Mouse (Mus musculus) liver, postnatal 0 days (tissue): ENCODE results near the gene Cdh12.

Experiments
- CTCF ChIP-seq: sonication (generic); IDR thresholded peaks from 2 replicates; pipeline ENCODE4 v1.5.1; 2016; ENCODE audit warnings: antibody characterized with exemption, low read depth
- EP300 ChIP-seq: IDR thresholded peaks from 2 replicates; pipeline ENCODE4 v1.6.1; 2016; ENCODE audit warnings: antibody characterized with exemption, low read depth, mild to moderate bottlenecking

DNA sequence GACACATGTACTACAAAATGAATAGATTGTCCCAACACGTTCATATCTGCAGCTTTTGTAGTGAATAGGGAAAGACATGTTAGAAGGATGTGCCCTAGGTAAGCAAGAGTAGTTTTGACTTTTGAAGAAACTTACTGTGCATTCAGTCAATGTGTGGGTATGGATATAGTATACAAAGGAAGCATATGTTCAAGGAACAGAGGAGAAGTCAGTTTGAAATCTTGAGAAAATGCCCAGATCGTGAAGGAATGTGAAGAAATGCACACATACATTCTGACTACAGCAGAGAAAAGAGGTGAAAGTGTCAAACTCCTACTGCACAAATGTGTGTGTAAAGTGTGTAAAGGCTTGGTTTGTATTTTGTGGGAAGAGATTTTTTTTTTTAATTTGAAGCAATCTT, 812.3 kb downstream of the Cdh12 start:
- no peak for TF ChIP-seq CTCF
- no peak for TF ChIP-seq EP300
